Mouse (Mus musculus): ENCODE measurements around the gene 4933424G06Rik. TPM values are rescaled to one million over a fixed set of nuclear protein-coding genes. Genes with fewer than 3 reads are reported as not detected.

4933424G06Rik gene
- polyA plus RNA-seq, 1 experiment from 2014 or later, result 0.98 TPM

- WGBS, result 85% methylated on average over 9 of the region's 9 CpGs
- no peak overlapping the region for H3K4me3 ChIP-seq (ENCODE audit: low read length)
- no peak overlapping the region for H3K9ac ChIP-seq (ENCODE audit: low read depth, low read length)
- H3K27me3 ChIP-seq (replicated peaks; ENCODE audit: control insufficient read depth, insufficient read depth, low read length), result no peaks in the 10 kb centered on the region
- H3K36me3 ChIP-seq (ENCODE audit: control insufficient read depth, insufficient read depth, low read length), result no peaks in the 10 kb centered on the region
- no peak overlapping the region for H3K27ac ChIP-seq (ENCODE audit: low read depth, low read length)
- no peaks in the 10 kb centered on the region for H3K4me1 ChIP-seq (ENCODE audit: control insufficient read depth, insufficient read depth, low read depth, low read length)
- no peak overlapping the region for H3K4me2 ChIP-seq (ENCODE audit: low read length)
- ATAC-seq, result no peak
- H3K9me3 ChIP-seq (ENCODE audit: control insufficient read depth, low read length), result no peaks in the 10 kb centered on the region
Measured at GRCm38 (mm10) chr1:36760401-36760800, 50.5 kb downstream of the 4933424G06Rik start.

GRCm38 (mm10) chr1:36761061-36761460, 51.1 kb downstream of the 4933424G06Rik start:
- 84% methylated on average over 8 of the region's 8 CpGs for WGBS
- no peak overlapping the region for H3K4me2 ChIP-seq (ENCODE audit: low read length)
- no peaks in the 10 kb centered on the region for H3K27me3 ChIP-seq (replicated peaks; ENCODE audit: control insufficient read depth, insufficient read depth, low read length)
- H3K4me3 ChIP-seq (ENCODE audit: low read length), result no peak overlapping the region
- no peak for ATAC-seq
- no peak overlapping the region for H3K9ac ChIP-seq (ENCODE audit: low read depth, low read length)
- H3K9me3 ChIP-seq (ENCODE audit: control insufficient read depth, low read length), result no peaks in the 10 kb centered on the region
- H3K36me3 ChIP-seq (ENCODE audit: control insufficient read depth, insufficient read depth, low read length), result no peaks in the 10 kb centered on the region
- no peak overlapping the region for H3K27ac ChIP-seq (ENCODE audit: low read depth, low read length)
- H3K4me1 ChIP-seq (ENCODE audit: control insufficient read depth, insufficient read depth, low read depth, low read length), result no peaks in the 10 kb centered on the region

- H3K36me3 ChIP-seq (ENCODE audit: control insufficient read depth, insufficient read depth, low read length), result no peaks in the 10 kb centered on the region
- no peaks in the 10 kb centered on the region for H3K4me1 ChIP-seq (ENCODE audit: control insufficient read depth, insufficient read depth, low read depth, low read length)
- no peak within 1 kb of the TSS for H3K4me2 ChIP-seq (ENCODE audit: low read length)
- H3K4me3 ChIP-seq (ENCODE audit: low read length), result no peak within 1 kb of the TSS
- WGBS, result 86% methylated on average over 11 of the region's 11 CpGs
- no peak within 1 kb of the TSS for H3K9ac ChIP-seq (ENCODE audit: low read depth, low read length)
- H3K9me3 ChIP-seq (ENCODE audit: control insufficient read depth, low read length), result no peaks in the 10 kb centered on the region
- ATAC-seq, result no peak
- no peaks in the 10 kb centered on the region for H3K27me3 ChIP-seq (replicated peaks; ENCODE audit: control insufficient read depth, insufficient read depth, low read length)
- no peak within 1 kb of the TSS for H3K27ac ChIP-seq (ENCODE audit: low read depth, low read length)
Measured at GRCm38 (mm10) chr1:36761568-36761967, 51.6 kb downstream of the 4933424G06Rik start, which contains the start of gene Zap70. Gene Zap70, plus strand, starts transcription at chr1:36761798.

GRCm38 (mm10) chr1:36766431-36767205, 56.7 kb downstream of the 4933424G06Rik start:
- Histone ChIP-seq H3K4me2 (ENCODE audit: low read length) (no peak overlapping the region), H3K4me3 (ENCODE audit: low read length) (no peak overlapping the region), H3K4me1 (ENCODE audit: control insufficient read depth, insufficient read depth, low read depth, low read length) (no peaks in the 10 kb centered on the region), H3K27me3 (replicated peaks; ENCODE audit: control insufficient read depth, insufficient read depth, low read length) (no peaks in the 10 kb centered on the region), H3K9me3 (ENCODE audit: control insufficient read depth, low read length) (no peaks in the 10 kb centered on the region), H3K9ac (ENCODE audit: low read depth, low read length) (no peak overlapping the region), H3K27ac (ENCODE audit: low read depth, low read length) (no peak overlapping the region), H3K36me3 (ENCODE audit: control insufficient read depth, insufficient read depth, low read length) (no peaks in the 10 kb centered on the region)
- 74% methylated on average over 4 of the region's 4 CpGs for WGBS
- no peak for ATAC-seq

GRCm38 (mm10) chr1:36767321-36767720, 57.4 kb downstream of the 4933424G06Rik start:
- Histone ChIP-seq H3K4me1 (ENCODE audit: control insufficient read depth, insufficient read depth, low read depth, low read length) (no peaks in the 10 kb centered on the region), H3K4me3 (ENCODE audit: low read length) (no peak overlapping the region), H3K9me3 (ENCODE audit: control insufficient read depth, low read length) (no peaks in the 10 kb centered on the region), H3K4me2 (ENCODE audit: low read length) (no peak overlapping the region), H3K36me3 (ENCODE audit: control insufficient read depth, insufficient read depth, low read length) (no peaks in the 10 kb centered on the region), H3K27ac (ENCODE audit: low read depth, low read length) (no peak overlapping the region), H3K27me3 (replicated peaks; ENCODE audit: control insufficient read depth, insufficient read depth, low read length) (no peaks in the 10 kb centered on the region), H3K9ac (ENCODE audit: low read depth, low read length) (no peak overlapping the region)
- no peak for ATAC-seq
- WGBS, result 56% methylated on average over 10 of the region's 10 CpGs

GRCm38 (mm10) chr1:36768786-36769185, 58.8 kb downstream of the 4933424G06Rik start:
- Histone ChIP-seq H3K9me3 (ENCODE audit: control insufficient read depth, low read length) (no peaks in the 10 kb centered on the region), H3K36me3 (ENCODE audit: control insufficient read depth, insufficient read depth, low read length) (no peaks in the 10 kb centered on the region), H3K4me3 (ENCODE audit: low read length) (no peak overlapping the region), H3K4me2 (ENCODE audit: low read length) (no peak overlapping the region), H3K27ac (ENCODE audit: low read depth, low read length) (no peak overlapping the region), H3K27me3 (replicated peaks; ENCODE audit: control insufficient read depth, insufficient read depth, low read length) (no peaks in the 10 kb centered on the region), H3K9ac (ENCODE audit: low read depth, low read length) (no peak overlapping the region), H3K4me1 (ENCODE audit: control insufficient read depth, insufficient read depth, low read depth, low read length) (no peaks in the 10 kb centered on the region)
- 76% methylated on average over 5 of the region's 5 CpGs for WGBS
- no peak for ATAC-seq

- no peak overlapping the region for H3K4me3 ChIP-seq (ENCODE audit: low read length)
- no peaks in the 10 kb centered on the region for H3K27me3 ChIP-seq (replicated peaks; ENCODE audit: control insufficient read depth, insufficient read depth, low read length)
- 88% methylated on average over 1 of the region's 1 CpGs for WGBS
- no peak overlapping the region for H3K9ac ChIP-seq (ENCODE audit: low read depth, low read length)
- ATAC-seq, result no peak
- H3K4me2 ChIP-seq (ENCODE audit: low read length), result no peak overlapping the region
- H3K9me3 ChIP-seq (ENCODE audit: control insufficient read depth, low read length), result no peaks in the 10 kb centered on the region
- no peaks in the 10 kb centered on the region for H3K36me3 ChIP-seq (ENCODE audit: control insufficient read depth, insufficient read depth, low read length)
- H3K4me1 ChIP-seq (ENCODE audit: control insufficient read depth, insufficient read depth, low read depth, low read length), result no peaks in the 10 kb centered on the region
- no peak overlapping the region for H3K27ac ChIP-seq (ENCODE audit: low read depth, low read length)
Measured at GRCm38 (mm10) chr1:36769951-36770350, 60.0 kb downstream of the 4933424G06Rik start.

- WGBS, result 26% methylated on average over 27 of the region's 27 CpGs
- Histone ChIP-seq H3K4me2 (ENCODE audit: low read length) (peak overlapping the region; percentile 38), H3K27me3 (replicated peaks; ENCODE audit: control insufficient read depth, insufficient read depth, low read length) (no peaks in the 10 kb centered on the region), H3K27ac (ENCODE audit: low read depth, low read length) (no peak overlapping the region), H3K9ac (ENCODE audit: low read depth, low read length) (no peak overlapping the region), H3K9me3 (ENCODE audit: control insufficient read depth, low read length) (no peaks in the 10 kb centered on the region), H3K36me3 (ENCODE audit: control insufficient read depth, insufficient read depth, low read length) (no peaks in the 10 kb centered on the region), H3K4me1 (ENCODE audit: control insufficient read depth, insufficient read depth, low read depth, low read length) (no peaks in the 10 kb centered on the region), H3K4me3 (ENCODE audit: low read length) (peak overlapping the region; percentile 7; the same call in 1 of the 2 replicates)
- no peak for ATAC-seq
Measured at GRCm38 (mm10) chr1:36770998-36771397, 61.0 kb downstream of the 4933424G06Rik start.

GRCm38 (mm10) chr1:36772198-36772934, 62.4 kb downstream of the 4933424G06Rik start:
- Histone ChIP-seq H3K27me3 (replicated peaks; ENCODE audit: control insufficient read depth, insufficient read depth, low read length) (no peaks in the 10 kb centered on the region), H3K4me2 (ENCODE audit: low read length) (no peak overlapping the region), H3K4me3 (ENCODE audit: low read length) (no peak overlapping the region), H3K9me3 (ENCODE audit: control insufficient read depth, low read length) (no peaks in the 10 kb centered on the region), H3K27ac (ENCODE audit: low read depth, low read length) (no peak overlapping the region), H3K4me1 (ENCODE audit: control insufficient read depth, insufficient read depth, low read depth, low read length) (no peaks in the 10 kb centered on the region), H3K9ac (ENCODE audit: low read depth, low read length) (no peak overlapping the region), H3K36me3 (ENCODE audit: control insufficient read depth, insufficient read depth, low read length) (no peaks in the 10 kb centered on the region)
- WGBS, result 88% methylated on average over 9 of the region's 9 CpGs
- no peak for ATAC-seq

Data from hindbrain, embryonic 16.5 days (tissue).